Mouse (Mus musculus): Measurements from ENCODE around the gene Abhd2. TPM values are rescaled to one million over a fixed set of nuclear protein-coding genes. Genes with fewer than 3 reads are reported as not detected.

The Abhd2 gene
- polyA plus RNA-seq, 1 experiment from 2014 or later: 9.6 TPM

DNA sequence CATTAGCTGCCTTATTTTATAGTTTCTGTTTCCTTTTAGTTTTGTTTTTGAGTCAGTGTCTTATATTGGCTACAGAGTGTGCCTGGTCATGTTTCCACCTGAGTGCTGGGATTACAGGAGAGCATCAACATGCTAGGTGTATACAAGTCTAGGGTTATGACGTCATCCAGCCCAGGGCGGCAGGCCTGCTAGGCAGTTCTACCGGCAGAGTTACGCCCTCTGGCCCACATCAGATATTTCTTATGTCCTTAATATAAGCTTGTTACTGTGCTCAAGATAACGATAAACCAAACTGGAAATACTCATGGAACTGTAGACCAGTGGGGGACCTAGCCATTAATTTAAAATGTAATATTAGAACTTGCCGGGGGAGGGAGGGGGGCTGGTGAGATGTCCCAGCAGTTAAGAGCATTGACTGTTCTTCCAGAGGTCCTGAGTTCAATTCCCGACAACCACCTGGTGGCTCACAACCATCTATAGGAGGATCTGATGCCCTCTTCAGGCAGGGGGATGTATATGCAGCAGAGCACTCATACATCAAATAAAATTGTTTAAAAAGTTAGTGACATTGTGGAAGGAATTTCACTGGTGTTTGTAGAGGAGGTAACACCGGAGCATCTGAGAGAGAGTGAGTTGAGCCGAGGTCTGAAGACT, 120.0 kb downstream of the Abhd2 start:
- H3K4me2 ChIP-seq: peak overlapping the region; percentile 98
- no peaks in the 10 kb centered on the region for H3K9me3 ChIP-seq
- ATAC-seq (ENCODE audit: insufficient number of reproducible peaks, low FRiP score, low TSS enrichment, low read depth): no peak
- H3K4me1 ChIP-seq: peaks cover 17% of the 10 kb centered on the region
- H3K27me3 ChIP-seq: no peaks in the 10 kb centered on the region
- peak overlapping the region; percentile 60 for H3K4me3 ChIP-seq
- 49% methylated on average over 9 of the region's 9 CpGs for WGBS
- peak overlapping the region; percentile 95; the same call in 1 of the 2 replicates for H3K27ac ChIP-seq
- 0 out of 2 replicates have a peak overlapping the region, but pooled peaks have one; percentile 55 for H3K9ac ChIP-seq
- H3K36me3 ChIP-seq: no peaks in the 10 kb centered on the region

DNA sequence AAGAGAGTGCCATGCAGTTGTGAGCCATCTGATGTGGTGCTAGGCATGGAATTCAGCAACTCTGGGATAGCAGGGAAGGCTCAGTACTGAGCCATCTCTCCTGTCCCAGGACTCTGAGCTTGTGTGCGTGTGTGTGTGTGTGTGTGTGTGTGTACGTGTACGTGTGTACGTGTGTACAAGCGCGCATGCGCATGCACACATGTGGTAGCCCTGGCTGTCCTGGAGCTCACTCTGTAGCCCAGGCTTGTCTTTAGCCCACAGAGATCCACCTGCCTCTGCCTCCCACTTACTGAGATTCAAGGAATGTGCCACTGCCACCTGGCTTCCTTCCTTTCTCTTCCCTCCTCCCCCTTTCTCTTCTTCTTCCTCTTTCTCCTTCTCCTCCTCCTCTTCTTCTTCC, 120.9 kb downstream of the Abhd2 start:
- H3K9ac ChIP-seq: no peak overlapping the region
- peaks cover 15% of the 10 kb centered on the region for H3K4me1 ChIP-seq
- no peaks in the 10 kb centered on the region for H3K36me3 ChIP-seq
- ATAC-seq (ENCODE audit: insufficient number of reproducible peaks, low FRiP score, low TSS enrichment, low read depth): no peak
- H3K27ac ChIP-seq: no peak overlapping the region
- WGBS: 95% methylated on average over 7 of the region's 7 CpGs
- no peak overlapping the region for H3K4me3 ChIP-seq
- no peak overlapping the region for H3K4me2 ChIP-seq
- H3K27me3 ChIP-seq: no peaks in the 10 kb centered on the region
- H3K9me3 ChIP-seq: no peaks in the 10 kb centered on the region

DNA sequence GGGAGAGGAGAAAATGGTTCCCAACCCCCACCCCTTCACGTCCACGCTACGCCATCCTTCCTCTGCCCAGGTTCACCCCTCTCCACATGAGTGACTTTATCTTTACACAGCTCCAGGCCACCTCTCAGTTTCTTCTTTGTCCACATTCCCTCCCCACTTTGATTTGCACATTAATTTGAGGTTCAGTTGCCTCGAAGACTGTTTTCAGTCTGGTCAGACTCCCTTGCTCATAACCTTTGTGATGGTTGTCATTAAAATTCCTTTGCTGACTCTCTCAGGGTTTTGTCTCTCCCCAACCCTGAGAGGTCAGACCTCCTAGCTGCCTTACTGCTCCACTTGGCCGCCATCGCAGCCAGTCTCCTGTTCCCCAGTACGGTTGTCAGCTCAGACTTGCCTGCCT, 121.7 kb downstream of the Abhd2 start:
- WGBS: 70% methylated on average over 7 of the region's 7 CpGs
- no peak overlapping the region for H3K27ac ChIP-seq

DNA sequence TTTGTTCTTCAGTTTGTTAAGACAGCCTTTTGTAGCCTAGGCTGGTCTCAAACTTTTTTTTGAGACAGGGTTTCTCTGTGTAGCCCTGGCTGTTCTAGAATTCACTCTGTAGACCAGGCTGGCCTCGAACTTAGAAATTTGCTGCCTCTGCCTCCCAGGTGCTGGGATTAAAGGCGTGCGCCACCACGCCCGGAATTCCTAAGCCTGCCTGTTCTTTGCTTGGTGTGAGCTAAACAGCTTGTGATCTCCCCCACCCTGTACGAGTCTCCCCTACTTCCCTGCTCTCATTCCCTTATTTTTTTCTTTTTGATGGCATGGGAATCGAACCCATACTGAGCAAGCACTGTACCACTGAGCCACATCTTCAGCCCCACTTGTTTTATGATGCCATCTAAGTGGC, 122.2 kb downstream of the Abhd2 start:
- Histone ChIP-seq H3K4me1 (peaks cover 15% of the 10 kb centered on the region), H3K27me3 (no peaks in the 10 kb centered on the region), H3K4me2 (no peak overlapping the region), H3K36me3 (no peaks in the 10 kb centered on the region), H3K9me3 (no peaks in the 10 kb centered on the region), H3K4me3 (no peak overlapping the region), H3K27ac (no peak overlapping the region), H3K9ac (no peak overlapping the region)
- WGBS: 78% methylated on average over 7 of the region's 7 CpGs
- no peak for ATAC-seq (ENCODE audit: insufficient number of reproducible peaks, low FRiP score, low TSS enrichment, low read depth)

More for the DNA sequence above, 121.7 kb downstream of the Abhd2 start:
- Histone ChIP-seq H3K4me2 (no peak overlapping the region), H3K4me1 (peaks cover 15% of the 10 kb centered on the region), H3K4me3 (no peak overlapping the region), H3K9me3 (no peaks in the 10 kb centered on the region), H3K36me3 (no peaks in the 10 kb centered on the region), H3K9ac (no peak overlapping the region), H3K27me3 (no peaks in the 10 kb centered on the region)
- no peak for ATAC-seq (ENCODE audit: insufficient number of reproducible peaks, low FRiP score, low TSS enrichment, low read depth)

DNA sequence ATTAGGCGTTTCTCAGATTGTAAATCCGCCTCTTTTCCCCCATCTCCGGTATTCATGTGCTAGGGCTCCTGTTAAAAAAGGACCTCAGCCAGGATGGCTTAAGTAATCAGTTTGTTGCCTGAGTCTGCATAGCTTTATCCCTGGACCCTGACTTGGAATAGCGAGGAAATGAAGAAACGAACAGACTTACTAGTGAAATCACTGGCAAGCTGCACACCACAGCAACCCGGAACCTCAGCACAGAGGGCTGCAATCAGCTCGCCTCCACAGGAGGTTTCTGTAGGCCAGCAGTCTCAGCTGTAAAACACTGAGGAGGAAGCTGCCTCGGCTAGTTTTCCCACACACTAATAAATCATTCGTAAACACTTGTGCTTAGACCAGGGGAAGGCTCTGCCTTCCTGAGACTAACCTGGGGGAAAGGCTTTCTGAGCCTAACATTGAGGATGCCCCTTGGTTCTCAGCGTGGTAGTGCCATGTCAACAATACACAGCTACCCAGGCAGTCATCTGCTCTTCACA, 124.5 kb downstream of the Abhd2 start:
- ATAC-seq (ENCODE audit: insufficient number of reproducible peaks, low FRiP score, low TSS enrichment, low read depth): no peak
- 36% methylated on average over 10 of the region's 10 CpGs for WGBS
- no peaks in the 10 kb centered on the region for H3K36me3 ChIP-seq
- H3K9me3 ChIP-seq: no peaks in the 10 kb centered on the region
- H3K9ac ChIP-seq: no peak overlapping the region
- H3K27me3 ChIP-seq: no peaks in the 10 kb centered on the region
- H3K4me3 ChIP-seq: no peak overlapping the region
- H3K27ac ChIP-seq: no peak overlapping the region
- H3K4me1 ChIP-seq: peaks cover 11% of the 10 kb centered on the region
- no peak overlapping the region for H3K4me2 ChIP-seq

DNA sequence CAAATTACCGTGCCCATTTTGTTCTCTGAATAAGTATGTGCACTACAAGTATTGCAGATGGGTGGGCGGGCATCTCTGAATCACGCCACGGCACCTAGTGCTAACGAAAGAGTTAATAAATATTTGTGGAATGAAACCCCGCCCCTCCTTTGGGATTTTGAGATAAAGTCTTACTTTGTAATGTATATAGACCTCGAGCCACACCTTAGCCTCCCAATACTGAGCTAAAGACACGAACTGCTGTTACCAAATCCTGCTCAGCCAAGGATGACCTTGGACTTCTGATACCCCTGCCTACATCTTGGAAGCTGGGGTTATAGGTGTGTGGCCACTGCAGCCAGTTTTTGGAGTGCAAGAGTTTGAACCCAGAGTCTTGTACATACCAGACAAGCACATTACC, 125.4 kb downstream of the Abhd2 start:
- H3K4me1 ChIP-seq: 0 out of 2 replicates have a peak, but pooled peaks cover 5% of the 10 kb centered on the region
- H3K27ac ChIP-seq: no peak overlapping the region
- no peaks in the 10 kb centered on the region for H3K27me3 ChIP-seq
- H3K9me3 ChIP-seq: no peaks in the 10 kb centered on the region
- H3K4me3 ChIP-seq: no peak overlapping the region
- H3K9ac ChIP-seq: no peak overlapping the region
- 70% methylated on average over 8 of the region's 8 CpGs for WGBS
- no peaks in the 10 kb centered on the region for H3K36me3 ChIP-seq
- ATAC-seq (ENCODE audit: insufficient number of reproducible peaks, low FRiP score, low TSS enrichment, low read depth): no peak
- H3K4me2 ChIP-seq: no peak overlapping the region

DNA sequence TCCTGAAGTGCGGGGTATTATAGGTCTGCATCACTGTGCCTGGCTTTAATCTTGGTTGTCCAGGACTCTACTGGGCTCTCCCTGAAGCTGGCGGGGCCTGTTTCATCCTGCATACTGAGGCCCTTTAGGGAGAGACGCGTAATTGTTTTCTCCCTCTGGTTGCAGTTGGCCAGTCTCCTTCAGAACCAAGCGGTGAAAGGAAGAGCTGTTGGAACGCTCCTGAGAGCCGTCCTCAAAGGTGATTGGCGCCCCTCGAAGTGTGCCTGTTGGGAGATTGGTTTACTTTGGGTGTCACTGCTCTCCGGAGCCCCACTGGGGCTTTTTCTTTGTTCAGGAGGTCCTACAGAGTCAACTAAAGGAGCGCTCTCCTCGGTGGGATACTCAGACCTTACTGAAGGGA, 126.0 kb downstream of the Abhd2 start:
- Histone ChIP-seq H3K4me2 (no peak overlapping the region), H3K9me3 (no peaks in the 10 kb centered on the region), H3K27me3 (no peaks in the 10 kb centered on the region), H3K9ac (no peak overlapping the region), H3K36me3 (no peaks in the 10 kb centered on the region), H3K4me3 (no peak overlapping the region), H3K27ac (no peak overlapping the region), H3K4me1 (0 out of 2 replicates have a peak, but pooled peaks cover 5% of the 10 kb centered on the region)
- 83% methylated on average over 12 of the region's 12 CpGs for WGBS
- no peak for ATAC-seq (ENCODE audit: insufficient number of reproducible peaks, low FRiP score, low TSS enrichment, low read depth)

DNA sequence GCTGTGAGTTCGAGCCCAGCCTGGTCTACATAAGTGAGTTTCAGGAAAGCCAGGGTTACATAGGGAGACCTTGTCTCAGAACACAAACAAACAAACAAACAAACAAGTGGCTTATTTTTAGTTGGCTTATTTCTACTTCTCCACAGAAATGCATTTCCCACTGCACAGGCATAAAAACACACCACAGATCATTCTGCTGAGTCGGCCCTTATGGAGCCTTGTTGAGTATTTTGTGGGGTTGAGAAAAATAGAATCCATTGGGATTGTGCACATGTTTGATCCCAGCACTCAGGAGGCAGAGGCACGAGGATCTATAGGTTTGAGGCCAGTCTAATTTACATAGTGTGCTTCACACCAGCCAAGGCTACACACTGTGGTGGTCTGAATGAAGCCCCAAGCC, 127.3 kb downstream of the Abhd2 start:
- Histone ChIP-seq H3K4me2 (no peak overlapping the region), H3K4me1 (0 out of 2 replicates have a peak, but pooled peaks cover 5% of the 10 kb centered on the region), H3K9ac (no peak overlapping the region), H3K4me3 (no peak overlapping the region), H3K27me3 (no peaks in the 10 kb centered on the region), H3K9me3 (no peaks in the 10 kb centered on the region), H3K36me3 (no peaks in the 10 kb centered on the region), H3K27ac (no peak overlapping the region)
- WGBS: 89% methylated on average over 3 of the region's 3 CpGs
- no peak for ATAC-seq (ENCODE audit: insufficient number of reproducible peaks, low FRiP score, low TSS enrichment, low read depth)

DNA sequence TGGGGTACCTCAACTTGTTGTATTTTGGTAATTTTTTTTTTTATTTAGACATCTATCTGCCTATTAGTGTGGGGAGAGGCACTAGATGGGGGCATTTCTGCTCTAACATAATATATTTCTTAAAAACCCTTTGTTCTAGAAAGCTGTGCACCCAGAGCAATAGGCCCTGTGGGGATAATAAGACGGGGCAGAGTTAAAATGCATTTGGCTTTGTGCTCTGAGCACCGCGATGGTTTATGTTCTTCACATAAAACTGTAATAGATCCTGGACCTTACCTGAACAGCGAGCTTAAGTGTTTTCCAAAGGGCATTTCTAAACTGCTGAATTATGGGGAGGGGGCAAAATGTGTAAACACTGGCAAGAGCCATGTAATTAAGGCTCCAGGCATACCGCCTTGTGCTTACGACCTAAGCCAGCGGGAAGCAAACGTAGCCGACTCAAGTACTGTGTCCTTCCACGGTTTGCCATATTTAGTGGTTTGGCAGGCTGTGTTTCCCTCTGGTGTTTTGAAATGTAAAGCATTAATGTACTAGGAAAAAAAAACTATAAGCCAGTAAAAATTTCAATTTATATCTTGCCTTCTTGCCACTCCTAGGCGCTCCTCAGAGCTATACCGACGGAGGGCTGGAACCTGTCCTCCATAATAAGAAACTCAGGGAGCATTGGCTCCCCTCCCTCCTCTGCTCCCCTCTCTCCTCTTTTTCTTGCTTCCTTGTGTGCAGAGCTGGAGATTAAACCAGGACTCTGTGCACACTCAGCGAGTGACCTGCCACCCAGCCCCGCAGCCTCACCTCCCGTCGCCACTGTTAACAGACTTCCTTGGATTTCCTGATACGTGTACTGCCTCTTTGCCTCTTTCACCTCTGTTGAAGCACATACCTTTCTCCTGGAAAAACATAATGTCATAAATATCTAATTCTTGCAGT, 141.7 kb downstream of the Abhd2 start:
- WGBS: 32% methylated on average over 18 of the region's 18 CpGs
- Histone ChIP-seq H3K9me3 (no peaks in the 10 kb centered on the region), H3K4me2 (peak overlapping the region; percentile 30), H3K36me3 (0 out of 2 replicates have a peak, but pooled peaks cover 2% of the 10 kb centered on the region), H3K27me3 (no peaks in the 10 kb centered on the region), H3K27ac (0 out of 2 replicates have a peak overlapping the region, but pooled peaks have one; percentile 1), H3K9ac (no peak overlapping the region), H3K4me1 (peaks cover 2% of the 10 kb centered on the region; the same call in 1 of the 2 replicates), H3K4me3 (no peak overlapping the region)
- no peak for ATAC-seq (ENCODE audit: insufficient number of reproducible peaks, low FRiP score, low TSS enrichment, low read depth)

Other genes starting within 250 kb of the Abhd2 start
- 46.9 and 52.7 TPM in 2 replicates for gene Acan, start 219.7 kb upstream of the Abhd2 start, polyA plus RNA-seq (2015; fragmentation: Nextera tagmentation; extraction: Ambion mirVana)
- gene Hapln3, start 142.2 kb upstream of the Abhd2 start, polyA plus RNA-seq (2015; fragmentation: Nextera tagmentation; extraction: Ambion mirVana): 1.2 and 1.8 TPM in 2 replicates
- 198 and 204 TPM in 2 replicates for gene Mfge8, start 124.1 kb upstream of the Abhd2 start, polyA plus RNA-seq (2015; fragmentation: Nextera tagmentation; extraction: Ambion mirVana)
- 1.1 and 2.0 TPM in 2 replicates for gene Rlbp1, start 113.8 kb downstream of the Abhd2 start, polyA plus RNA-seq (2015; fragmentation: Nextera tagmentation; extraction: Ambion mirVana)
- 6.1 and 6.2 TPM in 2 replicates for gene Fanci, start 118.7 kb downstream of the Abhd2 start, polyA plus RNA-seq (2015; fragmentation: Nextera tagmentation; extraction: Ambion mirVana)
- 30.9 and 33.7 TPM in 2 replicates for gene Polg, start 193.2 kb downstream of the Abhd2 start, polyA plus RNA-seq (2015; fragmentation: Nextera tagmentation; extraction: Ambion mirVana)

Measured in limb, embryonic 15.5 days (tissue).